ENCODE assay signal across 22 mouse cellular contexts in the genomic region with DNA sequence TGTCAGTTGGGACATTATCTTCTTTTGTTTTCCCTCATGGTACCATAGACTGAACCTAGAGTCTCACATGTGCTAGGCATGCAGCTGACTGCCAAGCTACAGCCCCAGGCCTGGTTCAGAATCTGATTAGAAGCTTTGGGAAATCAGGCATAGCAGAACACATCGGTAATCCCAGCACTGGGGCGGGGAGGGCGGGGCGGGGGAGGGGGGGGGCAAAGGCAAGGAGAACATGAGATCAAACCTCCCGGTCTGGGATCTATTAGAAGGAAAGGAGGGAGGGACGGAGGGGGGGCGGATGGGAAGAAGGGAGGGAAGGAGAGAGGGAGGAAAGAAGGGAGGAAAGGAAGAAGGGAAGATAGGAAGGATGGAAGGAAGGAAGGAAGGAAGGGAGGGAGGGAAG.
"Had no signal": no experiment of that assay in that cellular context is flagged by ENCODE, and none has a peak within 500 bp of the region (broad histone marks: within the 10 kb centered on the region; RNA-seq: fewer than 3 reads in every experiment).

No protein-coding gene starts in this region.

- H3K4me1 ChIP-seq: liver, embryonic 12.5 days; liver, embryonic 15.5 days; midbrain, embryonic 12.5 days; midbrain, embryonic 15.5 days; neural tube, embryonic 12.5 days; neural tube, embryonic 15.5 days had no signal

- H3K27me3 ChIP-seq: limb, embryonic 13.5 days; liver, embryonic 12.5 days; liver, embryonic 15.5 days; midbrain, embryonic 15.5 days; neural tube, embryonic 12.5 days; neural tube, embryonic 15.5 days had no signal

- H3K4me3 ChIP-seq: limb, embryonic 13.5 days; liver, embryonic 12.5 days; liver, embryonic 15.5 days; midbrain, embryonic 12.5 days; midbrain, embryonic 15.5 days; neural tube, embryonic 12.5 days; neural tube, embryonic 15.5 days had no signal

- H3K9ac ChIP-seq: limb, embryonic 13.5 days; liver, embryonic 12.5 days; liver, embryonic 15.5 days; midbrain, embryonic 12.5 days; midbrain, embryonic 15.5 days; neural tube, embryonic 12.5 days; neural tube, embryonic 15.5 days had no signal

- H3K9me3 ChIP-seq: limb, embryonic 13.5 days; liver, embryonic 12.5 days; liver, embryonic 15.5 days; midbrain, embryonic 12.5 days; midbrain, embryonic 15.5 days; neural tube, embryonic 12.5 days; neural tube, embryonic 15.5 days had no signal

- H3K27ac ChIP-seq: limb, embryonic 13.5 days; liver, embryonic 12.5 days; liver, embryonic 15.5 days; midbrain, embryonic 12.5 days; midbrain, embryonic 15.5 days; neural tube, embryonic 12.5 days; neural tube, embryonic 15.5 days; stomach, postnatal 0 days had no signal

- DNase-seq: kidney, adult 18-20 months; kidney, adult 9 months; kidney, postnatal 14 days; kidney, postnatal 4 days; liver; lung, adult 2 months; lung, postnatal 14 days; lung, postnatal 4 days; right cerebral cortex, adult 18-20 months; right cerebral cortex, postnatal 14 days; right cerebral cortex, postnatal 4 days; thymus, adult 2 months; thymus, postnatal 14 days; thymus, postnatal 4 days had no signal

- ATAC-seq: liver, embryonic 12.5 days; midbrain, embryonic 15.5 days had no signal

- H3K4me2 ChIP-seq: limb, embryonic 13.5 days; liver, embryonic 12.5 days; liver, embryonic 15.5 days; midbrain, embryonic 12.5 days; midbrain, embryonic 15.5 days; neural tube, embryonic 12.5 days; neural tube, embryonic 15.5 days had no signal

- H3K36me3 ChIP-seq: limb, embryonic 13.5 days; liver, embryonic 12.5 days; liver, embryonic 15.5 days; midbrain, embryonic 12.5 days; midbrain, embryonic 15.5 days; neural tube, embryonic 12.5 days; neural tube, embryonic 15.5 days had no signal
